Mouse (Mus musculus) bone marrow, adult 2 months (tissue): Measurements from ENCODE around the gene CK137956. TPM values are rescaled to one million over a fixed set of nuclear protein-coding genes. Genes with fewer than 3 reads are reported as not detected.

Experiments used
- H3K27ac ChIP-seq: fragments of 200-500 bp; 2 replicates; pipeline ENCODE4 v1.5.1; 2012; ENCODE audit warnings: low read depth, mild to moderate bottlenecking, control low read depth, inconsistent platforms, low read length; ENCODE audit not compliant: control insufficient read depth, poor library complexity, insufficient read depth
- H3K4me1 ChIP-seq: fragments of 200-500 bp; 2 replicates; pipeline ENCODE4 v1.6.1; 2011; ENCODE audit warnings: low read length; ENCODE audit not compliant: control insufficient read depth, insufficient read depth
- H3K4me3 ChIP-seq: fragments of 200-500 bp; replicated peaks from 2 replicates; pipeline ENCODE3; 2011; ENCODE audit warnings: mild to moderate bottlenecking, low read depth, low read length, control low read depth; ENCODE audit not compliant: control insufficient read depth
- CTCF ChIP-seq: fragments of 200-500 bp; IDR thresholded peaks from 2 replicates; pipeline ENCODE4 v1.5.1; 2011; ENCODE audit warnings: low read length, control low read depth; ENCODE audit not compliant: control insufficient read depth, insufficient read depth
- POLR2A ChIP-seq: fragments of 200-500 bp; IDR thresholded peaks from 2 replicates; pipeline ENCODE4 v1.6.1; 2011; ENCODE audit warnings: low read depth, mild to moderate bottlenecking, control low read depth, low read length, borderline replicate concordance; ENCODE audit not compliant: control insufficient read depth
- WGBS: fragments of 180-500 bp; shearing (Covaris S2); methylation state at CpG from one replicate; pipeline ENCODE4 v1.1.7; 2018; 5-methylcytosine and 5-hydroxymethylcytosine counted together
- polyA plus RNA-seq: library from polyadenylated mRNA; stranded (reverse); fragments of >200 nt; gene quantifications from 2 replicates; pipeline ENCODE4 v1.2.4, GENCODE M21; 2011; ENCODE audit warnings: low replicate concordance; ENCODE audit not compliant: missing spikeins, insufficient read depth, insufficient read length

Gene CK137956
- polyA plus RNA-seq, 1 experiment = not detected

DNA sequence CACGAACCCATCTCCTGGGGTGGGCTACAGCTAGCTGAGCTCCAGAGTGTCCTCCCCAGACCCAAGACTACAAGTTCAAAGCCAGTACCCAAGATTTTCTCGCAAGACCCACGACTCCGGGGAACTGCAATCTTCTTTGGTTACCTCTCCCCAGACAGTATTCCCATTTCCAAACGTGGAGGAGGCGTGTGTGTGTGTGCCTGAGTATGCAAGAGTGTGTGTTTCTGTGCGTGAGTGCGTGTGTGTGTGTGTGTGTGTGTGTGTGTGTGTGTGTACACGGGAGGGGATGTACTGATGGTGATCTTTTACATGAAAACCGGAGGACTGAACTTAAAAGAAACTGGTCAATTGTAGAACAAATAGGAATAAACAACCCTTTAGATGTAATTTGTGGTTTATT lies 16.5 kb upstream of the CK137956 start:
- TF ChIP-seq CTCF (no peak), POLR2A (no peak)
- H3K4me1 ChIP-seq = no peaks in the 10 kb centered on the region
- WGBS = 8% methylated on average over 10 of the region's 10 CpGs
- no peak overlapping the region for H3K27ac ChIP-seq
- no peak overlapping the region for H3K4me3 ChIP-seq

DNA sequence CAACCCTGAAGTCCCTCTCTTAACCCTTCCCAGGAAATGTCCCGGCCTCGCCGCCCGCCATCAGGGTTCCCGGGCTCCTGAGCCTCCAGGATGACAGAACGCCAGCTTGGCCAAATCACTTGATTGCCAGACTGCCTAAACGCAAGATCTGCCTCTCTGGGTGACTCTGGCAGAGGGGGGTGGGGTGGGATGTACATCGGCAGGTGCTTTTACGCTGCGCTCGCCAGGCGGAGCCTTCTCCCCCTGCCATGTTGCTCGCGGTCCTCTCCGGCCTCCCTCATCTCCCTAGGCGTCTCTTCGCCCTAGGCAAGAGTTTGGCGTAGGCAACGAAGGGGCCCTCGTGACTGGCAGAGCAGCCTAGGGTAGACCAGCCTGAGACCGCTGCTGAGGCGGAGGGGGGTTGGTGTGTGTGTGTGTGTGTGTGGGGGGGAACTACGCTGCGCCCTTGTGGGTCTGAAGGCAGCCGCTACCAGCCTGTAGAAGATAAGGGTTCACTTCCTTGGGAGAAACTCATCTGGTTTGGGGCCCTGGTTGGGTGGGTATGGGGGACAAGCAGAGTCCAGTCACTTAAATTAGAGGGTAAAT lies 15.8 kb upstream of the CK137956 start:
- WGBS = 10% methylated on average over 25 of the region's 25 CpGs
- Histone ChIP-seq H3K27ac (no peak overlapping the region; the same call in 1 of the 2 replicates), H3K4me1 (no peaks in the 10 kb centered on the region), H3K4me3 (no peak overlapping the region)
- TF ChIP-seq CTCF (no peak), POLR2A (no peak)

DNA sequence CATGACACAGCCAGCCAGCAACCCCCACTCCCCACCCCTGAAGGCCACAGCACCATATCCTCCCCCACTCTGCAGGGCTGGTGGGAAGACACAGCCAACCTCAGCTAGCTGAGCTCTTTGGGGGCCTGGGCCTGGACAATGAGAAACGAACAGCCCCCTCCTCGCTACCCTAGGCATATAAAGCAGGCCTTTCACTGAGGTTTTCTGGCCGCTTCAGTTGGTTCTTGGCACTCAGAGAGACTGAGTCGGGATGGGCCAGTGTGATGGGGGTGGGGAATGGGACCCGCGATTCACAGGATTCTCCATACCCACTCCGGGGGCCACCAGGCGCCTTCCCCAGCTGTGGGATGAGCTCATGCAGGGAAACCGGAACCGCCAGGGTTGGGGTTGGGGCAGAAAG lies 15.1 kb upstream of the CK137956 start:
- Histone ChIP-seq H3K27ac (no peak overlapping the region), H3K4me3 (no peak overlapping the region), H3K4me1 (no peaks in the 10 kb centered on the region)
- TF ChIP-seq POLR2A (no peak), CTCF (no peak)
- 18% methylated on average over 10 of the region's 10 CpGs for WGBS

DNA sequence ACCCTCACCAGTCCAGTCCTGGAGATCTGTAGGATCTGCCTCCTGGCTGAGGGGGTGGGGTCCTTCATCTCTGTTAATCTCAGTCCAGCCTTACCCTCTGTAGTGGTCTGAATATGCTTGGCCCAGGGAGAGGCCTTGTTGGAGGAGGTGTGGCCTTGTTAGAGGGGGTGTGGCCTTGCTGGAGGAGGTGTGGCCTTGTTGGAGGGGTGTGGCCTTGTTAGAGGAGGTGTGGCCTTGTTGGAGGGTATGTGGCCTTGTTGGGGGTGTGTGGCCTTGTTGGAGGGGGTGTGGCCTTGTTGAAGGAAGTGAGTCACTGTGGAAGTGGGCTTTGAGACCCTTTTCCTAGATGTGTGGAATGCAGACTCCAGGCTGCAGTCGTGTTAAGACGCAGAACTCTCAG lies 13.7 kb upstream of the CK137956 start:
- 57% methylated on average over 2 of the region's 2 CpGs for WGBS
- no peak for TF ChIP-seq CTCF
- TF ChIP-seq POLR2A = no peak
- H3K4me1 ChIP-seq = no peaks in the 10 kb centered on the region
- no peak overlapping the region for H3K27ac ChIP-seq
- H3K4me3 ChIP-seq = no peak overlapping the region

DNA sequence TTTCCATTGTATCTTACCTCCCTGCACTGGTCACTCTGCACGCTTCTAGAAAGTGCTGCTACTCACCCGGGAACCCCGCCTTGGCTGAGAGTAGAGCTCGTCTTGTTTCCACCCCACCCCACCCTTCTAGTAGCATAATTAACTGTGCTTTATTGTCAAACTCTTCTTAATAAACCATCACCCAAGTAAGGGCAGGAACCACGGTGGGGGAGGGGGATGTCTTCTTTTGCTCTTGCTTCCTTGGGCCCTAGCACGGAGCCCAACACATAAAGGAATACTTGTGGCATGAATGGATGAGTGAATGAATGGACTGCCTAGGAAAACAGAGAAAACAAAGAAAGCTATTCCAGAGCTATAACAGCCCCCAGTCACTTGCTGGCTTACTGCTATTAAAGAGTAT lies 10.4 kb upstream of the CK137956 start:
- TF ChIP-seq CTCF (no peak), POLR2A (no peak)
- H3K4me3 ChIP-seq = no peak overlapping the region
- 78% methylated on average over 6 of the region's 6 CpGs for WGBS
- H3K27ac ChIP-seq = no peak overlapping the region
- no peaks in the 10 kb centered on the region for H3K4me1 ChIP-seq

DNA sequence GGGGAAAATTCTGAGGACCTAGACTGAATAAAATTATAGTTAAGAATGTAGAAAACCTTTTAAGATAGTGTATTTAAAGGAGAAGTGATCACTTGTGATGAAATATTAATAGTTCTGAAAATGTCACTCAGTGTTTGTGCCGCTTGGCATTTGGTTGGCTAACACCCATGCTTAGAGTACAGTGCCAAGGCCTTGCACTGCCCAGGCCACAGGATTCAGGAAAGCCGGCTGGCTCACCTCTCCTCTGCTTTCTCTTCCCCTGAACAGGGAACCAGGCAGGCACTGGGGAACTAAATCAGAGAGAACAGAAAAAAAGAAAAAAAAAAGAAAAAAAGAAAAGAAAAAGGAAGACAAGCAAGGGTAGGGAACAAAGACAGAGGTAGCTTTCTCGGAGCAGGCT lies 2.2 kb upstream of the CK137956 start:
- WGBS = 73% methylated on average over 3 of the region's 3 CpGs
- no peak overlapping the region for H3K27ac ChIP-seq

DNA sequence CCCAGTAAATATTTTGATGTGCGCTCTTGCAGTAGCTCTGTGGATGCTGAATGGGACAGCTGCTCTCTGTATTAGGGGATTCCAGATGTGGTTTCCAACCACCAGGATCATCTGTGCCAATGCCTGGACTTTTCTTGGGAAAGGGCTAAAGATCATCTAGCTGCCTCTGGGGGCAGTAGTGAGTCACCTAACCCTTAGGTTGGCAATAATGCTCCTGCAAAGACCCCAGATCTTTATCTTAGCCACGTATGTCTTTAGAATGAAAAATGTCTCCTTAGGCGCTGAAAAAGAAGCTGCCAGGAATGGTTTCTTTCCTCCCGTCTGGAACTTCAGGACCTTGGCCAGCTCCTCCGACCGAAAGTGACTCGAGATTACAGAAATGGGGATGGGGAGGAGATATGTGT lies 731 bp downstream of the CK137956 start:
- WGBS = 9% methylated on average over 7 of the region's 7 CpGs

More for the DNA sequence above, 2.2 kb upstream of the CK137956 start:
- no peak for TF ChIP-seq POLR2A
- no peak for TF ChIP-seq CTCF
- Histone ChIP-seq H3K4me1 (no peaks in the 10 kb centered on the region), H3K4me3 (no peak overlapping the region)

DNA sequence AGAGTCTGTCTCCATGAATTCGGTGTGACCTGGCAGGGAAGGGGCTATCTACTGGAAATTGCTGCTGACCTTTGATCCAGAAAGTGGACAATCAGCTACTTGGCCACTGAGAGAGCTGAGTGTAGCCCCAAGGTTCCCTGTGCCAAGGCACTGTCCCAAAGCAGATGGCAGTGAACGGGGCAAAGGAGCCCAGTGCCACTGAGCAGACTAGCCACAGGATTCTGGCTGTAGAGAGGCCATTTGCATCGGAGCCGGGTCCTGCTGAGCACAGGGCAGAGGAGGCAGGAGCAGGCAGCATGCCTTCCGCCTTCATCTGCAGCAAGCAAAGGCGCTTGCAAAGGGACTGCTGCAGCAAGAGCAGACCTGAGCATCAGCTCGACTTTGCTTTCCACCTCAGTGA lies 1.6 kb downstream of the CK137956 start:
- Histone ChIP-seq H3K4me1 (no peaks in the 10 kb centered on the region), H3K4me3 (no peak overlapping the region), H3K27ac (no peak overlapping the region)
- no peak for TF ChIP-seq CTCF
- TF ChIP-seq POLR2A = no peak
- WGBS = 13% methylated on average over 7 of the region's 7 CpGs

More for the DNA sequence above, 731 bp downstream of the CK137956 start:
- no peak for TF ChIP-seq POLR2A
- no peak for TF ChIP-seq CTCF
- Histone ChIP-seq H3K27ac (no peak overlapping the region), H3K4me1 (no peaks in the 10 kb centered on the region), H3K4me3 (no peak overlapping the region)

DNA sequence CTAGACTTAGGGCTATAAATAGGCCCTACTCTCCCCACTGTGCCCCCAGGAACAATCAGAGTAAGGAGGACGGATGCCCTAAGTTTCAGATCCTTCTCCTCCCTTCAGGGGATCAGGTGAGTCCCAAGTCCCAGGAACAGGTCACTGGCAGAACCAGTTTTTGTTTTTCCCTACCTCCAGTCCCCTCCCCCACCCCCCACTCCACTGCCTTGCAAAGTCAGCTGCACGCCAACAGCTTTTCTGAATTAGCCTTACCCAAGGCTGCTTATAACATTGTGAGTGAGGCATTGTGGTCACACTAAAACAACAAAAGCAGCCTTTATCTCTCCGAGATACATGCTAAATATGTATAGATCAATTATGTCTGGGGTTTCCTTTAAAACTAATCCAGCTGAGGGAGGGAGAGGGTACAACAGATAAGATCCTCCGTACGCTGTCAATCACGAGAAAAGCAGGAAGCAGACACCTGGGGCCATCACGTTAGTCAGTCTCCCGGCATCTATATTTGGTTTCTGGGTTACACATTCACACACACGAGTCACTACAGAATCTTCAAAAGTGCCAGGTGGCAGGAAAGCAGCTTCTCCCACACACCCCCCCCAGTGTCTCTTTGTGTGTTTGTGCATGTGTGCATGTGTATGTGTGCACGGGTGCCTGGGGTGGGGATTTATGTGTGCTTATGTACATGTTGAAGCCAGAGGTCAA lies 17.6 kb downstream of the CK137956 start:
- Histone ChIP-seq H3K4me1 (no peaks in the 10 kb centered on the region), H3K27ac (no peak overlapping the region), H3K4me3 (no peak overlapping the region)
- WGBS = 58% methylated on average over 10 of the region's 10 CpGs
- no peak for TF ChIP-seq CTCF
- no peak for TF ChIP-seq POLR2A
